Mouse (Mus musculus) megakaryocyte, adult 5-6 weeks (primary cell): ENCODE measurements around the gene Slc22a26. TPM values are rescaled to one million over a fixed set of nuclear protein-coding genes. Genes with fewer than 3 reads are reported as not detected.
"Not testable (repeated sequence)": the region's sequence is repeated elsewhere in the genome, so short reads cannot be mapped to it uniquely, and the experiment has no call there.

Experiments used
- ATAC-seq: 2 replicates; pipeline ENCODE4 v1.8.0; 2016; ENCODE audit warnings: mild to moderate bottlenecking, inconsistent platforms; ENCODE audit not compliant: poor library complexity, severe bottlenecking
- total RNA-seq, 2 experiments: library from RNA; stranded (forward) in 1 of 2; stranded (reverse) in 1 of 2; fragments of 153-499, 151-499 nt in 1 of 2; fragments of 221-1000, 200-1000 nt in 1 of 2; gene quantifications; 2 replicates each; pipeline versions ENCODE4 v1.2.3 to v1.2.4; 2015 to 2017

Gene Slc22a26
- total RNA-seq (2015): not detected in 2 replicates
- total RNA-seq (2017): not detected in 2 replicates

DNA sequence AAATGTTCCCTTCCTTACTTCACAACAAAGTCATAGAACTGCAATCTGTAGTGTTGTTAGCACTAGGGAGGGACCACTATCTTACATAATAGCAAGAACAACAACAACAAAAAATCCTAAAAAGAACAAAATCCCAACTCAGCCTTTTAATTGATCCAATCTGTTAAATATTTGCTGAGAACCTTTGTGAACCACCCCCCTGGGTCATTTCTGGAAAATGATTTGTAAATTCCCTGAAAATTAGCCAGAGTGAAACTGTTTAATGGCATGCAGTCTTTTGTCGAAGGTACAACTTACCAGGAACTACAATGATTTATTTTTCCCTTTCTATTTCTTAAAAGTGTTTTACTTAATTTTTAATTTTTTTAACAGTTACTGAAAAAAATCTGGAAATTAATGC is at the start of gene Slc22a26:
Slc22a26 (minus strand) TSS at position 97 of the 400 bp plus-strand sequence.
- ATAC-seq: no peak

DNA sequence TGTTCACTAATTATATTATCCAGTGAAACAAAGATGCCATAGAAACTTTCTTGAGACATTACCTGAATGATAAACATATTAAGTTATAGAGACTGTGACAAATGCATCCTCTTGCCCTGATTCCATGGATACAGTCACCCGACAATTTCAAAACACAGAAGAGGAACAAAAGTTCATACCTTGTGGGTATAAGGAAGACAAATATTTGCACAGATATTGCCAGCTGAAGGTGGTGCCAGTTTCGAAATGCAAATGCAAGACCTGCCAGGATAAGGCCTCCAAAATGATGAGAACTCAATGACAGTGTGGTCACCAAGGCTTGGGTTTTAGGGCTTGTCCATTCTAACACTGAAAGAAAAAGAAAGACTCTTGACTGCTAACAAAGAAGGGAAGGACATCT is 27.4 kb upstream of the Slc22a26 start:
- ATAC-seq: no peak

DNA sequence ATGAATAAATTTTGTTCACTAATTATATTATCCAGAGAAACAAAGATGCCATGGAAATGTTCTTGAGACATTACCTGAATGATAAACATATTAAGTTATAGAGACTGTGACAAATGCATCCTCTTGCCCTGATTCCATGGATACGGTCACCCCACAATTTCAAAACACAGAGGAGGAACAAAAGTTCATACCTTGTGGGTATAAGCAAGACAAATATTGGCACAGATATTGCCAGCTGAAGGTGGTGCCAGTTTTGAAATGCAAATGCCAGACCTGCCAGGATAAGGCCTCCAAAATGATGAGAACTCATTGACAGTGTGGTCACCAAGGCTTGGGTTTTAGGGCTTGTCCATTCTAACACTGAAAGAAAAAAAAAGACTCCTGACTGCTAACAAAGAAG is 11.9 kb downstream of the Slc22a26 start:
- no peak for ATAC-seq

DNA sequence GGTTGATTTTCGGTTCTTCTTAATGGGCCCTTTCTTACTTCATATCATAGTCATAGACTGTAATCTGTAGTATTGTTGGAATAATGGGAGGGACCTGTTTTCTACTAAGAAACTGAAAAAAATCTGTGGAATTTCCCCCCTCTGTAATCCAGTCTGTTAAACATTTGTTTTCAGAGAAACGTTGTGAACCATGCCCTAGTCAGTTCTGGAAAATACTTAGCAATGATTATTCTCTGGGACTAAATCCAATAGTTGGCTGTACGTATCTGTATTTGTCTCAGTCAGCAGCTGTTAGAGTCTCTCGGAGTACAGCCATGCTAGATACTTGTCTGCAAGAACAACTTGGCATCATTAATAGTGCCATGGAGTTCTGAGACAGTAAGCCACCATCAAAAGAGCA is 27.2 kb downstream of the Slc22a26 start:
- no peak for ATAC-seq

DNA sequence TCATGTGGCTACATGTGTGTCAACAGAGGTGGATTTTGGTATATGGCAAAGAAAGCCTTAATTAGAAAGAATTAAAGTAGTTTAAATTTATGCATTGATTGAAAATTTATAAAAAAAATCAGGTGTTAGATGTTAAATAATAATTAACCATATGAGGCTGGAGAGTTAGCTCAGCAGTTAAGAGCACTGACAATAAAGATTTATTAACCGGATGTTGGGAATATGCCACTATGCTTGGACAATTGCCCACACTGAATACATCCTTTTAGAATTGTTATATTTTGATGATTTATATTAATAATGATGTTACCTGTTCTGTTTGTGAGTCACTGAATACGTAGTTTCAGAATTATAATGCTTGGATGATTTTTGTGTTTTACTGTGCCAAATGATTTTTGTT is 36.3 kb downstream of the Slc22a26 start:
- no peak for ATAC-seq

DNA sequence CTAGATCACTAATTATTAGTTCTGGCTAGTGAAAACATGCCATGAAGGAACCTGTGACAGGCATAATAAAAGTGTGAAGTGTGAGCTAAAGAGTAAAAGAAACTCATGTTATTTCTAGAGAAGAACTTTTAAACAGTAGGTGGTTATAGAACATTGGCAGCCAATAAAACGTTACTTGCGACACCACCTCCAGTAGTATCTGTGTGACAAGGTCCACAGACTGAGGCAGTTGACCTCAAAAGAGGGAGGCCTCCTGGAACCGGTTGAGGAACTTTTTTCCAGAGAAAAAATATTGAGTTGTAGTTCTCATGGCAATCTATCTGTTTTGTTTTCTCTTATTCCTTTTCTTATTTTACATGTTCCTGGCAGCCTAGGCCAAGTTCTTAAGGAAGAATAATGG is 36.9 kb downstream of the Slc22a26 start:
- no peak for ATAC-seq

DNA sequence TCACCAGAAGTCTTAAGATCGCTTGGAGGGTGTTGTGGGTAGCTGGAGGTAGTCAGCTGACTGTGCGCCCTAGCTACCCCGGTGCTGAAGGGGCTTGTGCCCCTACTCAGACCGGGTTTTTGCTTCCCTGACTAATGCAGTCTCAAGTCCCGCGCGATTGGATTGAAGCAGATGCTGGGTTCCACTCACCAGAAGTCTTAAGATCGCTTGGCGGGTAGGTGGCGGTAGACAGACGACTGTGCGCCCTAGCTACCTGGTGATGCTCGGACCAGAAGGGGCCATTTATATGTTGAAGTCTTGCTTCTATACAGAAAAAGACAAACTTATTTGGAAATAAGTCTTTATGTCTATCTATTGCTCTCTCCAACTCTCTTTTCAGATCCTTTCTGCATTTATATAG is 49.1 kb downstream of the Slc22a26 start:
- ATAC-seq: not testable (repeated sequence)

Other genes starting within 250 kb of the Slc22a26 start
- 4.7 and 4.9 TPM in 2 replicates for gene Pla2g16, start 245.2 kb downstream of the Slc22a26 start, total RNA-seq (2015)
- gene Pla2g16, start 245.2 kb downstream of the Slc22a26 start, total RNA-seq (2017): 4.8 and 5.1 TPM in 2 replicates
- not detected in 2 replicates for gene Lgals12, start 195.5 kb downstream of the Slc22a26 start, total RNA-seq (2015)
- not detected in 2 replicates for gene Lgals12, start 195.5 kb downstream of the Slc22a26 start, total RNA-seq (2017)
- not detected in 2 replicates for gene Hrasls5, start 190.1 kb downstream of the Slc22a26 start, total RNA-seq (2015)
- not detected in 2 replicates for gene Hrasls5, start 190.1 kb downstream of the Slc22a26 start, total RNA-seq (2017)
- not detected in 2 replicates for gene Slc22a19, start 91.4 kb downstream of the Slc22a26 start, total RNA-seq (2015)
- not detected in 2 replicates for gene Slc22a19, start 91.4 kb downstream of the Slc22a26 start, total RNA-seq (2017)
- not detected in 2 replicates for gene Slc22a27, start 163.4 kb upstream of the Slc22a26 start, total RNA-seq (2015)
- gene Slc22a27, start 163.4 kb upstream of the Slc22a26 start, total RNA-seq (2017): not detected in 2 replicates